Mouse (Mus musculus): Measurements from ENCODE around the gene Rnase10. TPM values are rescaled to one million over a fixed set of nuclear protein-coding genes. Genes with fewer than 3 reads are reported as not detected.
"Not testable (repeated sequence)": the region's sequence is repeated elsewhere in the genome, so short reads cannot be mapped to it uniquely, and the experiment has no call there.

Rnase10 gene
- polyA plus RNA-seq, 1 experiment from 2014 or later: not detected

- no peaks in the 10 kb centered on the region for H3K27me3 ChIP-seq (ENCODE audit: control insufficient read depth, insufficient read depth, low read length)
- H3K9ac ChIP-seq (ENCODE audit: low read length): no peak overlapping the region
- no peak overlapping the region for H3K4me2 ChIP-seq (ENCODE audit: low read depth)
- no peaks in the 10 kb centered on the region for H3K4me1 ChIP-seq (ENCODE audit: control insufficient read depth, insufficient read depth, low read length)
- no peaks in the 10 kb centered on the region for H3K9me3 ChIP-seq (ENCODE audit: control insufficient read depth, low read length)
- WGBS: 92% methylated on average over 2 of the region's 2 CpGs
- no peak overlapping the region for H3K4me3 ChIP-seq (ENCODE audit: low read depth, low read length)
- no peak overlapping the region for H3K27ac ChIP-seq (ENCODE audit: low read depth, low read length)
- DNase-seq (ENCODE audit: low spot score) (no peak), ATAC-seq (ENCODE audit: insufficient read depth, low FRiP score, low TSS enrichment) (no peak)
- no peaks in the 10 kb centered on the region for H3K36me3 ChIP-seq (ENCODE audit: control insufficient read depth, insufficient read depth, low read length)
These were observed 9.4 kb upstream of the Rnase10 start for GRCm38 (mm10) chr14:50997999-50998666.

DNA sequence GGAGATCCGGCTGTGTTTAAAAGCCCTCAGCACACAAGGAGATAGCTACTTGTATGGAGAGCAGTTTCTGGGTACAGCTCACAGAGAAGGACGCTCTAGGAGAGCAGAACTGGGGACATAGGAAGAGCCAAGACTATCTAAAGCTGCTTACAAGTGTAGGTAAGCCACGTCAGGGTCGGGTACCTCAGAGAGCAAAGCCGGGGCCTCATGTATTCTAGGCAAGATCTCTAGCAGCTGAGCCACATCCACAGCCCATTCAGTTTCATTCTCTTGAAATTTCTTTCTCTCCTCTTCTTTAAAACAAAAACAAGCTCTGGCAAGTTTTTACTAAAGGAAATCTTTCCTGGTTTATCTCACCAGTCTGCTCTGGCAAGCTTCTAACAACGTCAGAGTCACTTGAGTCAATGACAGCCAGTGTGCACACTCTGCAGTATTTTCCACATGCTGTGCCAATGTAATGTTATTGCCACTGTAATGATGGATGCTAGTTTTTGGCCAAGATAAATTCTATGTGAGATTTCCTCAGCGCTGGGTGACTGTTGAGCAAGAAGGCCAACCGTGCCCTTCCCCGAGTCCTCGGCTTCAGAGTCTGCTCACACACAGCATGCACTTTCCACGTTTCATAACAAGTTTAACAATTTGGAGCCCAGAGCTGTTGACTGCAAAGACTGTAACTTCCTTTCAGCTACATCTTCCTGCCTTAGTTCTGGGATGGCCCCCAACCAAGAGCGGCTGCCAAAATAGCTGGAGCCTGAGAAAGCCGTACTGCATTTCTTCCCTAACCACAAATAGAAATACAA is 563 bp downstream of the Rnase10 start:
- no peak overlapping the region for H3K4me2 ChIP-seq (ENCODE audit: low read depth)
- H3K27ac ChIP-seq (ENCODE audit: low read depth, low read length): no peak overlapping the region
- no peaks in the 10 kb centered on the region for H3K9me3 ChIP-seq (ENCODE audit: control insufficient read depth, low read length)
- H3K9ac ChIP-seq (ENCODE audit: low read length): no peak overlapping the region
- 84% methylated on average over 13 of the region's 13 CpGs for WGBS
- no peaks in the 10 kb centered on the region for H3K4me1 ChIP-seq (ENCODE audit: control insufficient read depth, insufficient read depth, low read length)
- DNase-seq (ENCODE audit: low spot score) (no peak), ATAC-seq (ENCODE audit: insufficient read depth, low FRiP score, low TSS enrichment) (no peak)
- H3K36me3 ChIP-seq (ENCODE audit: control insufficient read depth, insufficient read depth, low read length): no peaks in the 10 kb centered on the region
- H3K4me3 ChIP-seq (ENCODE audit: low read depth, low read length): no peak overlapping the region
- H3K27me3 ChIP-seq (ENCODE audit: control insufficient read depth, insufficient read depth, low read length): no peaks in the 10 kb centered on the region

DNA sequence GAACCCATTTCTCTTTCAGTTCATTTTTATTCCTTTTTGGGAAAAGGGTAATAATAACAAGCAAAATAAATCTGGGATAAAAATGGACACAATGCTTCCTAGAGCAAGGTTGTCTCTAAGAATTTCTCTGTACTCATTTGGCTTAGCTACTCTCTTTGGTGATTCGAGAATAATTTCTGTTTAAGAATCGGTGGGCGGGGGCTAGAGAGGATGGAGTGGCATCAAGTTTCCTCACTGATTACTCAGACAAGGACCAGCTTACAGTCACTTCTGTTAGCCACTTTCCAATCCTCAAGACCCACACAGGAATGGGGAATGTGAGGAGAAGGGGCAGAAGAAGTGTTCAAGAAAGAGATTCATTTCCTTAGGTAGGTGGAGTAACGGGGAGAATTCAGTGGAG is 1.2 kb downstream of the Rnase10 start:
- H3K9ac ChIP-seq (ENCODE audit: low read length): no peak overlapping the region
- H3K27me3 ChIP-seq (ENCODE audit: control insufficient read depth, insufficient read depth, low read length): no peaks in the 10 kb centered on the region
- DNase-seq (ENCODE audit: low spot score): no peak
- no peaks in the 10 kb centered on the region for H3K4me1 ChIP-seq (ENCODE audit: control insufficient read depth, insufficient read depth, low read length)
- H3K36me3 ChIP-seq (ENCODE audit: control insufficient read depth, insufficient read depth, low read length): no peaks in the 10 kb centered on the region
- no peak overlapping the region for H3K4me2 ChIP-seq (ENCODE audit: low read depth)
- H3K9me3 ChIP-seq (ENCODE audit: control insufficient read depth, low read length): no peaks in the 10 kb centered on the region
- no peak for ATAC-seq (ENCODE audit: insufficient read depth, low FRiP score, low TSS enrichment)
- WGBS: 88% methylated on average over 4 of the region's 4 CpGs
- H3K27ac ChIP-seq (ENCODE audit: low read depth, low read length): no peak overlapping the region
- no peak overlapping the region for H3K4me3 ChIP-seq (ENCODE audit: low read depth, low read length)

DNA sequence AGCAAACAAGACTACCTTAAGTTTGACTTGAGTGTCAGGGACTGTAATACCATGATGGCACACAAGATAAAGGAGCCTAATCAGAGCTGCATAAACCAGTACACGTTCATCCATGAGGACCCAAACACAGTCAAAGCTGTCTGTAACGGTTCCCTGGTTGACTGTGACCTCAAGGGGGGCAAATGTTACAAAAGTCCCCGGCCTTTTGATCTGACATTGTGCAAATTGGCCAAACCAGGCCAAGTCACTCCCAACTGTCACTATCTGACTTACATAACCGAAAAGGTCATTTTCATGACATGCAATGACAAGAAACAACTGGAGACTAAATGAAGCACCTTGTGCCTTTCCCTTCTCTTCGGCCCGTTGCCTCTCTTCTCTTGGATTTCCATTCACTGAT is 2.0 kb downstream of the Rnase10 start:
- ATAC-seq (ENCODE audit: insufficient read depth, low FRiP score, low TSS enrichment) (no peak), DNase-seq (ENCODE audit: low spot score) (no peak)
- H3K27me3 ChIP-seq (ENCODE audit: control insufficient read depth, insufficient read depth, low read length): no peaks in the 10 kb centered on the region
- H3K4me2 ChIP-seq (ENCODE audit: low read depth): no peak overlapping the region
- H3K36me3 ChIP-seq (ENCODE audit: control insufficient read depth, insufficient read depth, low read length): no peaks in the 10 kb centered on the region
- no peak overlapping the region for H3K9ac ChIP-seq (ENCODE audit: low read length)
- WGBS: 88% methylated on average over 6 of the region's 6 CpGs
- H3K4me1 ChIP-seq (ENCODE audit: control insufficient read depth, insufficient read depth, low read length): no peaks in the 10 kb centered on the region
- H3K9me3 ChIP-seq (ENCODE audit: control insufficient read depth, low read length): no peaks in the 10 kb centered on the region
- no peak overlapping the region for H3K27ac ChIP-seq (ENCODE audit: low read depth, low read length)
- no peak overlapping the region for H3K4me3 ChIP-seq (ENCODE audit: low read depth, low read length)

DNA sequence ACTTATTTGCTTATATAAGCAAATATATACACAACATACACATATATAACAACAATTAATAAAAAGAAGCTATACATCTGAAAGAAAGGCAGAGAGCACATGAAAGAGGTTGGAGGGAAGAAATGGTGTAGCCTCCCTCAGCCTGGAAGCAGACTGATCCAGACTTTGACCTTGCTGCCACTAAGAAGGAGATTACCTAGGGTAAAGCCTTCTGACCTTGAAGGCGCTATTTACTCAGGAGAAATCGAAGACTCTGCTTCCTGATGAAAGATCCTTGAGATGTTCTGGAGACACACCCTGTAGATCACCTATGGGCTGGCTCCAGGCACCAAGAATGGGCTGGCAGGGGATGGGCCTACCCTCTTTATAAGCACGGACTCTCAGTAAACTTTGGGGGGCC is 7.2 kb downstream of the Rnase10 start:
- not testable (repeated sequence) for H3K27ac ChIP-seq (ENCODE audit: low read depth, low read length); H3K4me1 ChIP-seq (ENCODE audit: control insufficient read depth, insufficient read depth, low read length); H3K4me3 ChIP-seq (ENCODE audit: low read depth, low read length); DNase-seq (ENCODE audit: low spot score); H3K27me3 ChIP-seq (ENCODE audit: control insufficient read depth, insufficient read depth, low read length); H3K4me2 ChIP-seq (ENCODE audit: low read depth); H3K9ac ChIP-seq (ENCODE audit: low read length); ATAC-seq (ENCODE audit: insufficient read depth, low FRiP score, low TSS enrichment); H3K36me3 ChIP-seq (ENCODE audit: control insufficient read depth, insufficient read depth, low read length); H3K9me3 ChIP-seq (ENCODE audit: control insufficient read depth, low read length)
- 94% methylated on average over 3 of the region's 3 CpGs for WGBS

GRCm38 (mm10) chr14:51015780-51016179 is 8.2 kb downstream of the Rnase10 start:
- ATAC-seq (ENCODE audit: insufficient read depth, low FRiP score, low TSS enrichment) (no peak), DNase-seq (ENCODE audit: low spot score) (no peak)
- Histone ChIP-seq H3K4me3 (ENCODE audit: low read depth, low read length) (no peak overlapping the region), H3K9ac (ENCODE audit: low read length) (no peak overlapping the region), H3K27me3 (ENCODE audit: control insufficient read depth, insufficient read depth, low read length) (no peaks in the 10 kb centered on the region), H3K4me1 (ENCODE audit: control insufficient read depth, insufficient read depth, low read length) (no peaks in the 10 kb centered on the region), H3K36me3 (ENCODE audit: control insufficient read depth, insufficient read depth, low read length) (no peaks in the 10 kb centered on the region), H3K4me2 (ENCODE audit: low read depth) (no peak overlapping the region), H3K9me3 (ENCODE audit: control insufficient read depth, low read length) (no peaks in the 10 kb centered on the region), H3K27ac (ENCODE audit: low read depth, low read length) (no peak overlapping the region)

DNA sequence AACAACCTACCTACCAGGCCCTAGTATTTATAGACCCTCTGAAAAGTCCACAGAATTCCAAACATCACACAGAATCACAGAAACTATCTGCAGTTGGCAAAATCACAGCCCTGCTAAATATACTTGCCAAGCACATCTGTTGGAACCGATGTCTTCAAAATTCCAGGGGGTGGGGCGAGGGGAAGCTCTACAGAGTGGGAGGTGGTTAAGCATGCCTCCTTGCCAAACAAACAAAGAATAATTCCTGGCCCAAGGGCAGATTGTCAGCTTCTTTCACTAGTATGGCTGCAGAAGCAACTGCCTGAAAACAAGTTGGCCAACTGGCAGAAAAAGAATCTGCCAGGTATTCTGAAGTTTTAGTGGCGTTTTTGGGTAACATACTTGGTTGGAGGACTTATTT is 9.7 kb downstream of the Rnase10 start:
- H3K27ac ChIP-seq (ENCODE audit: low read depth, low read length): no peak overlapping the region
- ATAC-seq (ENCODE audit: insufficient read depth, low FRiP score, low TSS enrichment) (no peak), DNase-seq (ENCODE audit: low spot score) (no peak)
- H3K27me3 ChIP-seq (ENCODE audit: control insufficient read depth, insufficient read depth, low read length): no peaks in the 10 kb centered on the region
- H3K9ac ChIP-seq (ENCODE audit: low read length): no peak overlapping the region
- H3K4me2 ChIP-seq (ENCODE audit: low read depth): no peak overlapping the region
- no peaks in the 10 kb centered on the region for H3K4me1 ChIP-seq (ENCODE audit: control insufficient read depth, insufficient read depth, low read length)
- no peaks in the 10 kb centered on the region for H3K9me3 ChIP-seq (ENCODE audit: control insufficient read depth, low read length)
- WGBS: 79% methylated on average over 3 of the region's 3 CpGs
- no peaks in the 10 kb centered on the region for H3K36me3 ChIP-seq (ENCODE audit: control insufficient read depth, insufficient read depth, low read length)
- H3K4me3 ChIP-seq (ENCODE audit: low read depth, low read length): no peak overlapping the region

- Histone ChIP-seq H3K4me3 (ENCODE audit: low read depth, low read length) (no peak overlapping the region), H3K4me2 (ENCODE audit: low read depth) (no peak overlapping the region), H3K9me3 (ENCODE audit: control insufficient read depth, low read length) (no peaks in the 10 kb centered on the region), H3K27me3 (ENCODE audit: control insufficient read depth, insufficient read depth, low read length) (no peaks in the 10 kb centered on the region), H3K9ac (ENCODE audit: low read length) (no peak overlapping the region), H3K27ac (ENCODE audit: low read depth, low read length) (no peak overlapping the region), H3K36me3 (ENCODE audit: control insufficient read depth, insufficient read depth, low read length) (no peaks in the 10 kb centered on the region), H3K4me1 (ENCODE audit: control insufficient read depth, insufficient read depth, low read length) (no peaks in the 10 kb centered on the region)
- DNase-seq (ENCODE audit: low spot score) (no peak), ATAC-seq (ENCODE audit: insufficient read depth, low FRiP score, low TSS enrichment) (no peak)
- WGBS: 69% methylated on average over 4 of the region's 4 CpGs
These were observed 15.9 kb downstream of the Rnase10 start for GRCm38 (mm10) chr14:51023457-51023856.

DNA sequence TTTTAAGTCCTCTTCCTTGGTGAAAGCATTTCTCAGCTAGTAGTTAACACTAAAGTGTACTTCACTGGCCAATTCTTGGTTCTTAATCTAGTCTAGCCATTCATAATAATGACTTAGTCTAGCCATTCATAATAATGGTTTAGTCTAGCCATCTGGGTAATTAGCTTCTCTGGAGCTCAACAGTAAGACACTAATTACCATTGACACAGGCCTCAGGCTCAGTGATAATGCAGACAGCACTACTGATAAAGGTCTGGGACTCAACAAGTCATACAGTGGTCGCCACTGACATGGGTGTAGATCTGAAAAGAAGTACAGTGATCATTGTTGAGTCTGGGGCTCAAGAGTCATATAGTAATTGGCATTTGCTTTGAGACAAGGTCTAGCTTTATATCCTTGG is 17.3 kb downstream of the Rnase10 start:
- no peak for DNase-seq (ENCODE audit: low spot score)
- no peak overlapping the region for H3K4me2 ChIP-seq (ENCODE audit: low read depth)
- no peak overlapping the region for H3K27ac ChIP-seq (ENCODE audit: low read depth, low read length)
- H3K4me1 ChIP-seq (ENCODE audit: control insufficient read depth, insufficient read depth, low read length): no peaks in the 10 kb centered on the region
- WGBS: 85% methylated on average over 1 of the region's 1 CpGs
- no peaks in the 10 kb centered on the region for H3K9me3 ChIP-seq (ENCODE audit: control insufficient read depth, low read length)
- no peak overlapping the region for H3K4me3 ChIP-seq (ENCODE audit: low read depth, low read length)
- no peaks in the 10 kb centered on the region for H3K36me3 ChIP-seq (ENCODE audit: control insufficient read depth, insufficient read depth, low read length)
- ATAC-seq (ENCODE audit: insufficient read depth, low FRiP score, low TSS enrichment): no peak
- H3K9ac ChIP-seq (ENCODE audit: low read length): no peak overlapping the region
- H3K27me3 ChIP-seq (ENCODE audit: control insufficient read depth, insufficient read depth, low read length): no peaks in the 10 kb centered on the region
